Mouse (Mus musculus) CD8-positive naive resting alpha-beta T cell, adult 2 months (primary cell): Measurements from ENCODE around the gene Plpp1.

Source experiments
- DNase-seq, 2 experiments: peaks; one replicate each; pipeline ENCODE4 v3.0.0; 2022; ENCODE audit warnings: low read depth in 2 of 2, low spot score in 2 of 2

The Plpp1 gene

DNA sequence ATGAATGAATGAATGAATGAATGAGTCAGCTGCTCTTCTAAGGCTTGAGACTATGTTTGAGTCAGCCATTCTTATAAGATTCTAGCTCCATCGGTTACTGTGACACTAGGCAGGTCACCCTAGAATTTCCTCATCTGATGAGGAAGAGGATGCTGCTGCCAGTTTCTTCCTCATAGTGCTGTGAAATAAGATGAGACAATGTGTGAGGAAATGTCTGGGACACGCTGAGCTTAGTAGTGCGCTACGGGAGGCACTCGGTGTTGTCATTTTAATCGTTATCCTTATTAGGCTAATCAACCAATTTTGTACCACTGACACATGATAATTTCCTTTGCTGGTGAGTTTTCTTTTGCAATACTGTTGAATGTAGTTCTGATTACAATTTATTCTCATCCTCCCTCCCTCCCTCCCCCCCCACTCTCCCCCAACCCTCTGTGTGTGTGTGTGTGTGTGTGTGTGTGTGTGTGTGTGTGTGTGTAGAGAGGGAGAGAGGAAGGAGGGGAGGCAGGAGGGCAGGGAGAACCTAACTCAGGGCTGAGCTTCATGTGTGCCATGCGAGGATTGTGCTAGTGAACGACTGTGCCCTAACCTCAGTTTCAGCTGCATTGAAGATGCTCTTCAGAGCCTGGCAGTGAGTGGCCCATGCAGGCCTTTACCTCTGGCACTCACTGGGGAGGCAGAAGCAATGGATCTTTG is 11.3 kb downstream of the Plpp1 start:
- no peak for DNase-seq

DNA sequence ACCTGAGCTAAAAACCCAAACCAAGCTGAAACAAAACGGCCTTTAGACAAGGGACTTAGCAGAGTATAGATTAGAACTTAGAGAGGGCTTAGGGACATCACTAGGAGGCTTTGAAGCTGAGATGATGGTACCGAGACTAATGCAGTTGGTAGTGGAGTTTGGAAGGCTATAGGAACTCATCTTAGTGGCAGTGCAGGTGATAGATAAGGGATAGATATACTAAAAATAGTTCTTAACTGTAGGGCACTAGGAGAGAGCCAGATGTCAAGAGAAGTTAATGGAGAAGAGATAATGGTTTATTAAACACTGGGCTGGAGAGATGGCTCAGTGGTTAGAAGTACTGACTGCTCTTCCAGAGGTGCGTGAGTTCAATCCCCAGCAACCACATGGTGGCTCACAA is 15.4 kb downstream of the Plpp1 start:
- DNase-seq, result no peak

DNA sequence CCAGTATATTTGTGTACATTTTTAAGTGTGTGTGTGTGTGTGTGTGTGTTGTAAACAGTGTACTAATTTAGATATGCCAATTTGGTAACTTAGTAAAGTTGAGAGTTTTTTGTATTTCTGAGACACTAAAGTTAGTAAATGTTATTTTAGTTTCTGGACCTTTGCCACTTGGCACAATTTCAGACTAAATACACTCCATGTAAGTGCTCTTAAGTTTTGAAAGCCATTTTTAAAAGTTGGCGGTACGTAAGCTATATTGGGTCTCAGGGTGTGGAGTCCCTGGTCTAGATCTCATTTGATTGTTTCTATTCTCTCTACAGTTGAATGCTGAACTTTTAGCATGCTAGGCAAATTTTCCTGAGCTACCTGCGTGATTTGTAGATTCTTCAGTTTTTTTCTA is 17.5 kb downstream of the Plpp1 start:
- no peak for DNase-seq

DNA sequence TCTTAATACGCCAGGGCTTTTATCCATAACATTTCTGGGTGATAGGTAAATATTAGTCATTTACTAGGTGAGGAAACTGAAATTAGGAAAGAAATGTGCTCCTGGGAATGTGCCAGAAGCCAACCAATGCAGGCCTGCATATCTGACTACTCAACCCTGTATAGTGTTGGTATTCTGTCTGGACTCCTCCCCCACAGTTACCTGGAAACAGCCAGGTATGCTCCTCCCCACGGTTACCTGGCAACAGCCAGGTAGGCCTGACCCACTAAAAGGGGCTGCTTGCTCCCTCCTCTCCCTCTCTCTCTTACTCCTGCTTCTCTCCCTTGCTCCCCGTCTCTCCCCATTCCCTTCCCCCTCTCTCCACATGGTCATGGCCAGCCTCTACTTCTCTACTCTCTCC is 21.8 kb downstream of the Plpp1 start:
- no peak for DNase-seq

DNA sequence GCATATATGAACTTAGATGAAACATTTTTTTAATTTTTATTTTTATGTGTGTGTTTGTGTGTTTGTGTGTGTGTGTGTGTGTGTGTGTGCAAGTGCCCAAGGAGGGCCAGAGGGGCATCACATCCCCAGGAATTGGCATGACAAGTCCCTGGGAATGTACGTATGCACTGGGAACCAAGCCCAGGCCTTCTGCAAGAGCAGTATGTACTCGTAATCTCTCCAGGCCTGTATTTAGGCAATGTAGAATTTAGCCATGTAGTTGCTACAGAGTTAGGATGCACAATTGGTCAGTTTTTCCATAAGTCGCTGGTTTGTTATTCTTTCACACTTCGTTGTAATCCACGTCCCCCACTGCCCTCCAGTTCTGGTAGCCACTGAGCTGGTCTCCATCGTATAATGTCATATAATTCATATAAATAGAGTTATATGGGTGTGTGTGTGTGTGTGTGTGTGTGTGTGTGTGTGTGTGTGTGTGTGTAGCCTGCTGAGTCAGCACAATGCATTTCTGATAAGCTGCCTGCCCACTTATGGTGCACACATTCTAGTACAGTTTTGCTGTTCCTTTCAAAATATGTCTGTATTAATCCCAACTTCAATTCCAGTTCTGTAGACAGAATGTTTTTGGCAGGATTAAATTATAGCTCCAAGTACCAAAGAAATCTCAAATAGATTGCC is 22.8 kb downstream of the Plpp1 start:
- no peak for DNase-seq

DNA sequence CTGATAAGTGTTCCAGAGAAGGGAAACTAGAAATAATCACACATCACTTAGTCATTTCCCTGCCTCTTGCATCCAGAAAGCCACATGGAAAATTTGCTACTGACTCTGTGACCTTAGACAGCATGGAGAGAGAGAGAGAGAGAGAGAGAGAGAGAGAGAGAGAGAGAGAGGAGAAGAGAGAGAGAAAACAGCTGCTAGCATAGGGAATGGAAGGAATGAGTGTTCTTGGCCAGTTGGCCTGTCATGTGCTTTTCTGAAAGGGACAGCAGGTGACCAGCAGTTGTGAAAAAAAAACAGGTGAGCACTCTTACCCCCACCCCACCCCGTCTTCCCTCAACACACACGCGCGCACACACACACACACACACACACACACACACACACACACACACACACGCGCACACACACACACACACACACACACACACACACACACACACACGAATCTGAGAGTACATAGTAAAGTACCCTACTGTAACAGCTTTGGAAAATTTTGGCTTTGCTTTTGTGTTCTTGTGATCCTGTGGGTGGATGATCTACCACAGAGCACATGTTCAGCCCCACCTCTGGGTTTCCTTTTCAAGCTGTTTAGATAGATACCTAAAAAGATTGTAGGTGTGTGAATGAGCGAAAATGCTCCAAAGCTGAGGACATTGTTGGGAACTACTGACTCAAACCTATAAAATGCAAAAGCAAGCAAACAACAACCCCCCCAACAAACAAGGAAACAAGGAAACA is 23.5 kb downstream of the Plpp1 start:
- DNase-seq, result no peak

DNA sequence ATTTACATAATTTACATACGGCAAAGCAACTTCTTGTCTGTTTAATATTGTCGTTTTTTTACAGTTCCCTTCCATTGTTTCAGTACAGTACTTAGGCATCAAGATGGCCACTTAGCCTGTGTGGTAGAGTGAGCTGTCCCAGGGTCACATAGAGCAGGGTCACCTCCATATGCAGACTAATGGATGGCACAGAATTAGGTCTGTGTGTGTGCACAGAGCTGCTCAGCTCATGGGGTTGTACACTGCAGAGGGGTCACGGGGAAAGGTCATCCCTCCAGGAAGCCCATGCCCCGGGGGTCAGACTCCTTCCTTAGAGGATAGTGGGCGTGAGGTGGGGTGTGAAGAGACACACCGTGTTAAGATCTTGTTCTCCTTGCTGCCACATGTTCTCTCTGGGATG is 24.9 kb downstream of the Plpp1 start:
- no peak for DNase-seq

DNA sequence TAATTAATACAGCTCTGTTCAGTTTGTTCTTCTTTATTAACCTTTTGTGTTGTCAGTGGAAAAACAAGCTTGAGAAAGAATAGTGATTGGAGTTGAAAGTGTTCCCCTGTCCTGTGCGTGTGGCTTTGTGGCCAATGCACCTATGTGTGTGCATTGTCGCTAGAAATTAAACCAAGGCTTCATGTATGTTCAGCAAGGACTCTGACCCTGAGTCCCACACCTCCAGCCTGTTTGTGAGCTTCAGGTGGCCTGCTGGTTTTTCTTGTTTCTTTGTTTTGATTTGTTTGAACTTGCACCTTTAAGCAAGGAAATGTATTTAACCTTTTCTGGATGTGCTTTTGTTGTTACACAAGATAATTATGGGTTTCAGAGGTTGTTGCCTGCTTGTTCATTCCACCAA is 29.0 kb downstream of the Plpp1 start:
- DNase-seq, result no peak

DNA sequence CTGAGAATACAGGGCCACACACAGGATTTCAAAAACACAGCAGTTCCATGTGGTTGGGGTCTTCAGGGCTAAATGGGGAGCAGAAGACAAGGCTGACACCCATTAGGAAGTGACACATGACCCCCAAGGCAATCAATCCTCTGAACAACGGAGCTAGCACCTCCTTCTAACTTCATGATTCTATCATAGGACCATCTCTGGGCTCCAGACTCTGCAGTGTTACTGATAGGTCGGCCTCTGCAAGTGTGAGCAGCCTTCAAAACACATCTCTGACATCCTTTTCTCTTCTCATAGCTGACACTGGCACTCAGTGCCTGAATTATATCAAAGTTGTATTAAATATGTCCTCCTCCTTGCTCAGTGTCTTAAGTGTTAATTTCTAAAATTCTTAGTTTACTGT is 32.0 kb downstream of the Plpp1 start:
- DNase-seq, result no peak

DNA sequence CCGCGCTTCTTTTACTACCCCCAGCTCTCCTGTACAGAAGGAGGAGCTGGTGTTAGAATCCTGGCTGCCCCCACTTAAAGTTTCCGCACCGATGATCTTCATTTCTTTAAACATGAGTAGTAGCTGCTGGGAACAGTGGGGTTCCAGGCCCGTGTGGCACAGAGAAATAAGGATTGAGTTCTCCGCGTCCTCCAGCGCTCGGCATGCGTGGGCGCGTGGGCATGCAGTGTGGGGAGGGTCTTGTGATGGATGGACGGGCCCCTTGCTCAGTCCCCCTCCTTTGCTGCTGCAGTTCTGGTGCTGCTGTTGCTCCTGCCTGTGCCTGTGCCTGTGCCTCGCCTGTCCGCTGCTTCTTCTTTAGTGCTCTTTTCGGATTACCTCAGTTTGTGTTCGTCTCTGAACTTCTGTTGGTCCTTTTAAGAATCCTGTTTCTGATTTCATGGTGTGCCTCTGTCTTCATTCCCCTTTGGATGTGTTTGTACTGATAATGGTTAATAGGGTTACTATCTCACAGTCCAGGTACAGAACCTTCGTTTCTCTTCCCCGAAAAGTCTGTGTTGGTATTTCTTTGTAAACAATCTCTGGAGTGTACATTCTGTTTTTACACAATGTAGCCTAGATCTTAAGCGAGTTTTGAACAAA is 32.8 kb downstream of the Plpp1 start:
- no peak for DNase-seq

DNA sequence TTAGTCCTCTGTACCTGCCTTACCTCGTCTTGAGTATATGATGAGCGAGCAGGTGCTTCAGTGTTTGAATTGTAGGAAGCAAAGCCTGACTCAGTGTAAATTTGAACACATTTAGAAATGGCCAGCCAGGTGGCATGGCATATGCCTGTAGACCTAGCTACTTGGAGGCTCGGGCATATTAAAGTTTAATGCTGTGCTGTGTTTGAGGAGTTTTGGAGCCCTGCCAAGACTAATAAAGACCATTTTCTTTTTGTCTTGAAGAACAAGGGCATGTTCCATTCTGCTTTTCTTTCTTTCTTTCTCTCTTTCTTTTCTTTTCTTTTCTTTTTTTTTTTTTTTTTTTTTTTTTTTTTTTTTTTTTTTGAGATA is 33.3 kb downstream of the Plpp1 start:
- no peak for DNase-seq

DNA sequence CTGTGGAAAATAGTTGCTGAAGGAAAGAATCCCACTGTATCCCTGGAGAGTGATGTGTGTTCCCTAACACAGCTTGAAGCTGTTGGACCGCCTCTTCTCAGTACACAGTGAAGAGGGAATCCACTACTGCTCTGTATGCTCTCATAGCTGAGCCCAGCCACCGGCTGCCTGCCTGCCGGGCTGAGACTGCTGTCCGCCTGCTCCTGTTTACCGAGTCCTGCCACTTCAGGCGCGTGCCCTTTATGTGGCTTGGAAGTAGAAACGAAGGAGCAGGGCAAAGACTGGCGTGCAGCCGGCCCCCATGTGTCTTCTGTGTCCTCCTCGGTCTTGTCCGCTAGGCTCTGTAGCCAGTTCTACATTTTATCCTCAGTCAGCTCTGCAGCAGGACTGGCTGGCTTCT is 34.5 kb downstream of the Plpp1 start:
- DNase-seq, result no peak

DNA sequence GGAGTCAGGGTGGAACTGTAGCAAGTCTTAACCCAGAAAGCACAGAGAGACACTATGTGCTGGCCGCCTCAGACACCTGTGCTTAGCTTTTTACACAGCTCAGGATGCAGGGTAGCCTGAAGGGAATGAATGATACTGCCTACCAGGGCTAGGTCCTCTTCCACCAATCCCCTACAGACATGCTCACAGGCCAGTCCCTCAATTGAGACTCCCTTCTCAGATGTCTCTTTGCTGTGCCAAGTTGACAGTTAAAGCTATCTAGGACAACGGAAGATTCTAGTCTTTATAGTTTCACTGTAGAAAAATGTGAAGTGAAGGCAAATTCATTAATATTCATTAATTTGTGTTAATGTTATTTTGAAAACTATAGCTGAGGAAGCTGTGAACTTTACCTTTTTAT is 36.4 kb downstream of the Plpp1 start:
- DNase-seq, result no peak

DNA sequence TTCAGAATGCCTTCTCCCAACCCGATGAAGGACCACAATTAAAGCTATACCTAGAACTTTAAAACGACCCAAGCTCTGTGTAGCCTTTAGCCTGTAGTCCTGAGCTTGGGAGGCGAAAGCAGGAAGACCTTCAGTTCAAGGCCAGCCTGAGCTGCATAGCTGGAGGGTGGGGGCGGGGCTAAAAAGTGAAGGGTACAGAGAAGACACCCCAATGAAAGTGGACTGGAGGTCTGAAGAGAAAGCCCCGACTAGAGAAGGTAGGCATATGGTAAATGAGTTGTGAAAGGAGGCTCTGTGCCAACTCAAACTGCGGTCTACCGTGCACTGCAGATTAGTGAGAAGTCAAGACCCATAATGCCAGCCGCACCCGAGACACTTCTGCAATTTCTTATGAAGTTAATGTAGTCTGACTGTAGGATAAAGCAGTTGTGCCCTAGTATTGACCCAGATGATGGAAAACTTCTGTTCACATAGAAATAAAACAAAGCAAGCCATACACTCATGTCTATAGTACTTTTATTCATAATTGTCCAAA is 37.1 kb downstream of the Plpp1 start:
- DNase-seq, result no peak

DNA sequence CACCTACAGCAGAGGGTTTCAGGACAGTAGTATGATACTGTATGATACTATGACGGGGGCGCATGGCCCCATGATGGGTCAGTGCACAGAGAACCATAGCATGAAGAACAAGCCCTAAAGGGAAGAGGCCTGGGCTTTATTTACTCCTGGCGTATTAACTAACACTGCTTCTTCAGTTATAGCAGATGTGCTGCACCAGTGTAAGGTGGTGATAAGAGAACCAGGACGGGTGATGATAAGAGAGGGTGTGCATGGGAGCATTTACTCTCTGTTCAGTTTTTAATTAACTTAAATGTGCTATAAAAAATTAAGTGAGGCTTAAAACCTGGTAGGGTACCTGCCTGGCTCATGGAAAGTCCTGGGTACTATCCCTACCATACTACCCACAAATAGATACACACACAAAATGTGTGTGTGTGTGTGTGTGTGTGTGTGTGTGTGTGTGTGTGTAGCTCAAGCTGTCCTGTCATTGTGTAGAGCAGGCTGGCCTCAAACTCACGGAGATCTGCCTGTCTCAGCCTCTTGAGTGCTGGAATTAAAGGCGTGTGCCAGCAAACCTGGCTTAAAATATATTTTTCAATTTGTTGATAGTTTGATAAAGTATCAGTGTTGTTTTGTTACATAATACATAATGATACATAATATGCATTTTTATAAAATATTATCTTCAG is 38.1 kb downstream of the Plpp1 start:
- DNase-seq, result no peak

DNA sequence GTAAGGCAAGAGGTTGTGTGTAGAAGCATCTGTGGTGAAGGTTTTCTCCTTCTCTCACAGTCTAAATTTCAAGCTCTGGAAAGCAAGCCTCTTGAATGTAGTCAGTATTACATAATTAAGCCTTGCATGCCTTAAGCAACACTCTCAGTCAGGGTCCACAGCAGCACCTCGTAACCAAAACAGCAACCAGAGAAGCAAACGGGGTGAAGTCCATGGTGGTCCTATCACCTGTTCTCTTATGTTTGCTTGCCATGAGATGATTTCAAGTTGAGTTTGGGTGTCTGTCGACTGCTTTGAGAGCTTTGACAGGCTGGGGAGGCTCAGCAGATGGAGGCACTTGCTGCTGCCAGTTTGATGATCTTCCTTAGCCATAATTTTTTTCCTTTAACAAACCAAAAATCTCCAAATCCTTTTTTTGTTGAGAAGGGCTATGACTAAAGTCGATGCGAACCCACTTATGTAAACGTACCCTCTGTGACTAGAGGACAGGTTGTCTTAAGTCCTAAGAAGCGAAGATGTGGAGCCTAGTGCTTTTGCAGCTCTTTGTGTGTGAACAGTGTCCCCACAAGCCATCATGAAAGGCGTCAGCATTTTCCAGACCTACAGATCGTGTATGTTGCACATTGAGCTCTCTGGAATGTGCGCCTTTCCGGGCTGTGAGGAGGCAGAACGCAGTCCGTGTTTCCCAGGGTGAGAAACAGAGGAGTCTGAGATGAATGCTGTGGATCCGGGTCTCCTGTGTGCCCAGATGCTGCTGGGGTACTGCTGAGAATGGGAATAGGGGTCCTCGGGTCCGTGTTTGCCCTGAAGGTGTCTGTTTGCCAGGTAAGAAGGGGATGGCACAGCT is 39.9 kb downstream of the Plpp1 start:
- no peak for DNase-seq

DNA sequence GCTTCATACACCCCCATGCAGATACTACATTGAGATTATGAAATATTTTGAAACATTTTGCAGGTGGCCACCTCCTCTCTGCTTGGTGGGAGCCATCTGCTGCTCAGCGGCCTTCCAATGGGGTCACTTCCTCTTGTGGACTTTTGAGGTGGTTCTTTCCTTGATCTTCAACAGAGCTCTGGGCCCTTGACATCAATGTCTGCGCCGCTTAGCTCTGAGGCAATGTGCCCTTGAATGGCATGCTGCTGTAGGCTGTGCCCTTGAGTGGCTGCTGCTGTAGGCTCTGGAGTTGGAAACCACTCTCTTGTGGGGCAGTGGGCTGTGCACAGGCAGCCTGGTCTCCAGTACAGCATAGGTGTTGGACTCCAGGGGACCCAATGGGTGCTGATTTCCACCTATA is 45.3 kb downstream of the Plpp1 start:
- no peak for DNase-seq

DNA sequence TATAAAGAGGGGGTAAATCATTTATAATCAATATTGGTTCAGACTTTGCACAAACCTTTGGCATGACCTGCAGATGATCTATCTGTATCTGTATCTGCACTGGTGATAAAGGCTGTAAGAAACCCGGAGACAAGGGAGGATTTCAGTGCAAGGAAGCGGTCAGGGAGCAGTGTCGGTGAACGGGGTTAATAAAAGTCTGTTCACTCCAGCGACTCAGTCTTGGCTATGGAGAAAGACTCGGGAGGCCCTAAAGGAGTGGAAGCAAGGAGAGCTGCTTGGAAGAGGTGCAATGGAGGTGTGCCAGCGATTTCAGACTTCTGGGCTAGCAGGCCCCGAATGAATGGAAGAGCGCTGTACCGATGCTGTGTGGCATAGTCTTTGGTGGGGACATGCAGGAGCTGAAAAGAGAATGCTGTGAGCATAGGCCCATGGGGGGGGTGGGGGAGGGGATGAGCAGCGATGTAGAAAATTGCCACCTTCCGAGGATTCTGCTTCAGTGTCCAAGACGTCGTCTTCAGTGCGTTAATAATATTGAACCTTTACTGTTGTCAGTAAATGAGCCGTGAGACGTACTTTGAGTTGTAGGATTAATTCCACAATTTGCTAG is 53.2 kb downstream of the Plpp1 start:
- DNase-seq, result no peak

DNA sequence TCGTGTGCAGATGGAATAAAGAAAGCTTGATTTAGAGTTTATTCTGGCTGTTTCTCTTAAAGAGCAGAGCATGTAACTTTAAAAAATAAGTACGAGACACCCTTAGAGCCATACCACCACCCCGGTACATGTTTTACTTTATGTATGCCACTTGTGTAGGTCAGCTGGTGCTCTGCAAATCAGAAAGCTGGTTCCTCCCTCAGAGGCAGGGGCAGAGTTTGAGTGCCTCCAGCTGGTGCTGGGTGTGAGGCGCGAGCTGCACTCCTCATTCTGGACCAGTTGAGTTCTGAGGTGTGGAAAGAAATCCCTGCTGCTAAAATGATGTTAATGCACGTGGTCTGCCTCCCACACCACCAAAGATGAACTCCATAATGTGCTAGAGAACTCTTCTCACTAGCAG is 53.8 kb downstream of the Plpp1 start:
- DNase-seq, result no peak

DNA sequence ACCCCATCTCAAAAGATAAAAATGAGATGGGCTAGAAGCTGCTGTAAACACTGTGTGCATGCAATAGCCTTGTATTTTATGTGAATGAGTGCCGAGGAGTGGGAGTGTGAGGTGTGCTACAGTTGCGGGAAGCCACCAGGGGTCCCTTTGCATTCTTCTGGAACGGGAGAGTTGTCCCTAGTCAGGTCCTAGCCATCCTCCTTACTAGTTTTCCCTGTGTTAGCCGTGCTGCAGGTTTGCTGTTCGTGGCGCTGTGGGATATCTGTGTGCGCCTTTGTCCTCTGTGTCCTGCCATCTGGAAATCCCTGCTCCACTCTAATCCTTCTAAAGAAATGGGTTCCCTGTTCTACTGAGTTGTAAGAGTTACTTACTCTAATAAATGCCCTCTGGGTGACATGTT is 57.3 kb downstream of the Plpp1 start:
- DNase-seq, result no peak
